Mouse (Mus musculus) bone marrow macrophage, adult 2 months (primary cell): Measurements from ENCODE around the gene Mcu.

Experiments used
- CTCF ChIP-seq: IDR thresholded peaks from 2 replicates; pipeline ENCODE4 v1.5.1; 2012; ENCODE audit warnings: low read depth, mild to moderate bottlenecking, low read length, moderate library complexity
- POLR2A ChIP-seq: IDR thresholded peaks from 2 replicates; pipeline ENCODE4 v1.6.1; 2012; ENCODE audit warnings: mild to moderate bottlenecking, low read depth, low read length, borderline replicate concordance

- TF ChIP-seq CTCF (no peak), POLR2A (no peak)
Measured at GRCm38 (mm10) chr10:59489411-59489810, 127.1 kb downstream of the Mcu start.
